Mouse (Mus musculus): Measurements from ENCODE around the gene Gm13290. TPM values are rescaled to one million over a fixed set of nuclear protein-coding genes. Genes with fewer than 3 reads are reported as not detected.

Gm13290 gene
- polyA plus RNA-seq (2014; fragmentation: Illumina TruSeq; extraction: RNeasy Lipid Tissue Mini Kit (QIAGEN cat#74804); ENCODE audit: low read depth, low replicate concordance), result not detected

DNA sequence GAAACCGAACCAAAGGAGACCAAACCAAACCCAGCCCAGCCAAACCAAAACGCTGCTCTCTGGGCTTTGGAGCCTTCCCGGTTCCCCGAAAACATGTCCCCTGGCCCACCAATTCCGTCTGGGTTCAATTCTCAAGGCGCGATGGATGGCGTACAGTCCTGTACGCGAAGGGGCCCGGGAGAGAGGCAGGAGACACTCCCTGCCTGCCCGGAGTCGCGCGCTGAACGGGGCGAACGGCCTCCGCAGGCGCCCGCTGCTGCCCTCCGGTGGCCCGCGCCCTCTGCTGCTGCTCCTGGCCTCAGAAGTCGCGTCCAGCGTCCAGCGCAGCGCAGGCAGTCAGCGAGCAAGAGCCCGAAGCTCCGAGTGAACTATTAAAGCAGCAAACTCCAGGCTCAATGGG lies at the start of gene Gm13290:
Gm13290 (plus strand) TSS at position 301 of the 400 bp plus-strand sequence.

GRCm38 (mm10) chr4:88754818-88755340 lies 18.8 kb upstream of the Gm13290 start, which contains the start of gene Gm13271:
Gene Gm13271, plus strand, starts transcription at chr4:88754868.

GRCm38 (mm10) chr4:88759610-88760268 lies 13.9 kb upstream of the Gm13290 start, which contains the start of gene Gm13283:
Gene Gm13283, plus strand, starts transcription at chr4:88760119.

DNA sequence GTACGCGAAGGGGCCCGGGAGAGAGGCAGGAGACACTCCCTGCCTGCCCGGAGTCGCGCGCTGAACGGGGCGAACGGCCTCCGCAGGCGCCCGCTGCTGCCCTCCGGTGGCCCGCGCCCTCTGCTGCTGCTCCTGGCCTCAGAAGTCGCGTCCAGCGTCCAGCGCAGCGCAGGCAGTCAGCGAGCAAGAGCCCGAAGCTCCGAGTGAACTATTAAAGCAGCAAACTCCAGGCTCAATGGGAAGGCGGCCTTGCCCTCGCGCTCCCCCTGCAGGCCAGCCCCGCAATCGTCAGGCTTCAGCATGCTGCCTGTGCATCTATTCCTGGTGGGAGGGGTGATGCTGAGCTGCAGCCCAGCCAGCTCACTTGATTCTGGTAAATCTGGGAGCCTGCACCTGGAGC lies 3.0 kb downstream of the Gm13290 start, which contains the start of gene Gm13289:
Gm13289 (plus strand) TSS at position 301 of the 400 bp plus-strand sequence.

GRCm38 (mm10) chr4:88779550-88779949 lies 5.9 kb downstream of the Gm13290 start, which contains the start of gene Gm13272:
Gene Gm13272, plus strand, starts transcription at chr4:88779850.

DNA sequence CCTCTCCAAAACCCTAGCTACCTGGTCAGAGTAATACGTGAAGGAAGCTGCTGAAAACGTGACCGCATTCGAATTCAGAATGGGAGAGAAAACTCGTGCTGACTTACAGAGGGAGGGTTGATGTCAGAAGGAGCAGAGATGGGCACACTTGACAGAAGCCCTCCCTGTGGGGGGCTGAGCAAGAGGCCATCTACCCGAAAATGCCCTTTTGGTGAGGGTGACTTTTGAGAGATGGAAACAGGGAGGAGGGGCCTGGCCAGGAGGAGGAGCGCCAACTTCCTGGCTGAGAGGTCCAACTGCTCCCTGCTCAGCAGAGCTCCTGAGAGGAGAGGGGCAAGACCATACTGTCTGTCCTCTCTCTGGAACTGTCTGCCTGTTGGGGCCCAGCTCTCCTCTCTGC lies 8.2 kb downstream of the Gm13290 start, which contains the start of gene Ifnz:
Ifnz (plus strand) TSS at position 301 of the 400 bp plus-strand sequence.

GRCm38 (mm10) chr4:88785409-88785808 lies 11.8 kb downstream of the Gm13290 start, which contains the start of gene Gm13276:
Gene Gm13276, plus strand, starts transcription at chr4:88785709.

DNA sequence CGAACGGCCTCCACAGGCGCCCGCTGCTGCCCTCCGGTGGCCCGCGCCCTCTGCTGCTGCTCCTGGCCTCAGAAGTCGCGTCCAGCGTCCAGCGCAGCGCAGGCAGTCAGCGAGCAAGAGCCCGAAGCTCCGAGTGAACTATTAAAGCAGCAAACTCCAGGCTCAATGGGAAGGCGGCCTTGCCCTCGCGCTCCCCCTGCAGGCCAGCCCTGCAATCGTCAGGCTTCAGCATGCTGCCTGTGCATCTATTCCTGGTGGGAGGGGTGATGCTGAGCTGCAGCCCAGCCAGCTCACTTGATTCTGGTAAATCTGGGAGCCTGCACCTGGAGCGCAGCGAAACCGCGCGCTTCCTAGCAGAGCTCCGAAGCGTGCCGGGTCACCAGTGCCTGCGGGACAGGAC lies 14.8 kb downstream of the Gm13290 start, which contains the start of gene Gm13277:
Gm13277 (plus strand) TSS at position 231 of the 400 bp plus-strand sequence.

DNA sequence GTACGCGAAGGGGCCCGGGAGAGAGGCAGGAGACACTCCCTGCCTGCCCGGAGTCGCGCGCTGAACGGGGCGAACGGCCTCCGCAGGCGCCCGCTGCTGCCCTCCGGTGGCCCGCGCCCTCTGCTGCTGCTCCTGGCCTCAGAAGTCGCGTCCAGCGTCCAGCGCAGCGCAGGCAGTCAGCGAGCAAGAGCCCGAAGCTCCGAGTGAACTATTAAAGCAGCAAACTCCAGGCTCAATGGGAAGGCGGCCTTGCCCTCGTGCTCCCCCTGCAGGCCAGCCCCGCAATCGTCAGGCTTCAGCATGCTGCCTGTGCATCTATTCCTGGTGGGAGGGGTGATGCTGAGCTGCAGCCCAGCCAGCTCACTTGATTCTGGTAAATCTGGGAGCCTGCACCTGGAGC lies 17.6 kb downstream of the Gm13290 start, which contains the start of gene Gm13278:
Gm13278 (plus strand) TSS at position 301 of the 400 bp plus-strand sequence.

GRCm38 (mm10) chr4:88793936-88794675 lies 20.5 kb downstream of the Gm13290 start, which contains the start of gene Gm13275:
Gene Gm13275, plus strand, starts transcription at chr4:88794487.

DNA sequence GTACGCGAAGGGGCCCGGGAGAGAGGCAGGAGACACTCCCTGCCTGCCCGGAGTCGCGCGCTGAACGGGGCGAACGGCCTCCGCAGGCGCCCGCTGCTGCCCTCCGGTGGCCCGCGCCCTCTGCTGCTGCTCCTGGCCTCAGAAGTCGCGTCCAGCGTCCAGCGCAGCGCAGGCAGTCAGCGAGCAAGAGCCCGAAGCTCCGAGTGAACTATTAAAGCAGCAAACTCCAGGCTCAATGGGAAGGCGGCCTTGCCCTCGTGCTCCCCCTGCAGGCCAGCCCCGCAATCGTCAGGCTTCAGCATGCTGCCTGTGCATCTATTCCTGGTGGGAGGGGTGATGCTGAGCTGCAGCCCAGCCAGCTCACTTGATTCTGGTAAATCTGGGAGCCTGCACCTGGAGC lies 23.5 kb downstream of the Gm13290 start, which contains the start of gene Gm13279:
Gm13279 (plus strand) TSS at position 301 of the 400 bp plus-strand sequence.

GRCm38 (mm10) chr4:88799365-88799764 lies 25.7 kb downstream of the Gm13290 start, which contains the start of gene Gm13285:
Gene Gm13285, plus strand, starts transcription at chr4:88799665.

GRCm38 (mm10) chr4:88802954-88803353 lies 29.3 kb downstream of the Gm13290 start, which contains the start of gene Gm13287:
Gene Gm13287, plus strand, starts transcription at chr4:88803254.

DNA sequence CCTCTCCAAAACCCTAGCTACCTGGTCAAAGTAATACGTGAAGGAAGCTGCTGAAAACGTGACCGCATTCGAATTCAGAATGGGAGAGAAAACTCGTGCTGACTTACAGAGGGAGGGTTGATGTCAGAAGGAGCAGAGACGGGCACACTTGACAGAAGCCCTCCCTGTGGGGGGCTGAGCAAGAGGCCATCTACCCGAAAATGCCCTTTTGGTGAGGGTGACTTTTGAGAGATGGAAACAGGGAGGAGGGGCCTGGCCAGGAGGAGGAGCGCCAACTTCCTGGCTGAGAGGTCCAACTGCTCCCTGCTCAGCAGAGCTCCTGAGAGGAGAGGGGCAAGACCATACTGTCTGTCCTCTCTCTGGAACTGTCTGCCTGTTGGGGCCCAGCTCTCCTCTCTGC lies 31.6 kb downstream of the Gm13290 start, which contains the start of gene Gm13288:
Gm13288 (plus strand) TSS at position 301 of the 400 bp plus-strand sequence.

DNA sequence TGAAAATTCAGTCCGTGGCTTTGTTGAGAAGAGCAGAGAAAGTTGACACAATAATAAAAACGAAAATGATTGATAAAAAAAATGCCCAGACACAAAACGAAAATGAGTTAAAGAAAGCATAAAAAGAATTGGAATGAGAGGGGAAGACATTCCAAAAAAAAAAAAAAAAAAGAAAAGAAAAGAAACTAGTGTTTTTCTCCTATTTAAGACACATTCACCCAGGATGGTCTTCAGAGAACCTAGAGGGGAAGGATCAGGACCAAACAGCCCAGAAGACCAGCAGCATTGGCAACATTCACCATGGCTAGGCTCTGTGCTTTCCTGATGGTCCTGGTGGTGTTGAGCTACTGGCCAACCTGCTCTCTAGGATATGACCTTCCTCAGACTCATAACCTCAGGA lies 42.3 kb downstream of the Gm13290 start, which contains the start of gene Ifna7:
Ifna7 (plus strand) TSS at position 301 of the 400 bp plus-strand sequence.

DNA sequence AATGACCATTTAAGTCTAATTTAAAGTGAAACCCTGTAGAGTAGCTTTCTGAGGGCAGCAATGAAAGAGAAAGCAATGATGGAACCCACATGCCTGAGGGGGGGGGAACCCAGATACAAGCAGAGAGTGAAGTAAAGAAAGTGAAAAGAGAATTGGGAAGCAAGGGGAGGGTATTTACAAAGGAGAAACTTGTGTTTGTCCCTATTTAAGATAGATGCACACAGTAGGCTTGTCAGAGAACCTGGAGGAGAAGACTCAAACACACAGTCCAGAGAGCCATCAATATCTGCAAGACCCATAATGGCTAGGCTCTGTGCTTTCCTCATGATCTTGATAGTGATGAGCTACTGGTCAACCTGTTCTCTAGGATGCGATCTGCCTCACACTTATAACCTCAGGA lies 46.0 kb downstream of the Gm13290 start, which contains the start of gene Ifna11:
Ifna11 (plus strand) TSS at position 301 of the 400 bp plus-strand sequence.

Other genes starting within 250 kb of the Gm13290 start
- not detected for gene Ifna15, start 215.6 kb upstream of the Gm13290 start, polyA plus RNA-seq (2014; fragmentation: Illumina TruSeq; extraction: RNeasy Lipid Tissue Mini Kit (QIAGEN cat#74804); ENCODE audit: low read depth, low replicate concordance)
- not detected for gene Ifna14, start 202.0 kb upstream of the Gm13290 start, polyA plus RNA-seq (2014; fragmentation: Illumina TruSeq; extraction: RNeasy Lipid Tissue Mini Kit (QIAGEN cat#74804); ENCODE audit: low read depth, low replicate concordance)
- not detected for gene Ifna9, start 181.4 kb upstream of the Gm13290 start, polyA plus RNA-seq (2014; fragmentation: Illumina TruSeq; extraction: RNeasy Lipid Tissue Mini Kit (QIAGEN cat#74804); ENCODE audit: low read depth, low replicate concordance)
- not detected for gene Ifna12, start 170.5 kb upstream of the Gm13290 start, polyA plus RNA-seq (2014; fragmentation: Illumina TruSeq; extraction: RNeasy Lipid Tissue Mini Kit (QIAGEN cat#74804); ENCODE audit: low read depth, low replicate concordance)
- not detected for gene C87499, start 139.4 kb upstream of the Gm13290 start, polyA plus RNA-seq (2014; fragmentation: Illumina TruSeq; extraction: RNeasy Lipid Tissue Mini Kit (QIAGEN cat#74804); ENCODE audit: low read depth, low replicate concordance)
- not detected for gene Ifna13, start 129.4 kb upstream of the Gm13290 start, polyA plus RNA-seq (2014; fragmentation: Illumina TruSeq; extraction: RNeasy Lipid Tissue Mini Kit (QIAGEN cat#74804); ENCODE audit: low read depth, low replicate concordance)
- gene Ifna16, start 96.9 kb upstream of the Gm13290 start, polyA plus RNA-seq (2014; fragmentation: Illumina TruSeq; extraction: RNeasy Lipid Tissue Mini Kit (QIAGEN cat#74804); ENCODE audit: low read depth, low replicate concordance), result not detected
- not detected for gene Ifna2, start 89.9 kb upstream of the Gm13290 start, polyA plus RNA-seq (2014; fragmentation: Illumina TruSeq; extraction: RNeasy Lipid Tissue Mini Kit (QIAGEN cat#74804); ENCODE audit: low read depth, low replicate concordance)
- not detected for gene Ifnab, start 82.5 kb upstream of the Gm13290 start, polyA plus RNA-seq (2014; fragmentation: Illumina TruSeq; extraction: RNeasy Lipid Tissue Mini Kit (QIAGEN cat#74804); ENCODE audit: low read depth, low replicate concordance)
- not detected for gene Gm26566, start 52.0 kb upstream of the Gm13290 start, polyA plus RNA-seq (2014; fragmentation: Illumina TruSeq; extraction: RNeasy Lipid Tissue Mini Kit (QIAGEN cat#74804); ENCODE audit: low read depth, low replicate concordance)
- gene Klhl9, start 51.4 kb upstream of the Gm13290 start, polyA plus RNA-seq (2014; fragmentation: Illumina TruSeq; extraction: RNeasy Lipid Tissue Mini Kit (QIAGEN cat#74804); ENCODE audit: low read depth, low replicate concordance), result 44.7 TPM
- gene Gm13271, start 19.0 kb upstream of the Gm13290 start, polyA plus RNA-seq (2014; fragmentation: Illumina TruSeq; extraction: RNeasy Lipid Tissue Mini Kit (QIAGEN cat#74804); ENCODE audit: low read depth, low replicate concordance), result not detected
- not detected for gene Gm13283, start 13.7 kb upstream of the Gm13290 start, polyA plus RNA-seq (2014; fragmentation: Illumina TruSeq; extraction: RNeasy Lipid Tissue Mini Kit (QIAGEN cat#74804); ENCODE audit: low read depth, low replicate concordance)
- gene Gm13289, start 3.1 kb downstream of the Gm13290 start, polyA plus RNA-seq (2014; fragmentation: Illumina TruSeq; extraction: RNeasy Lipid Tissue Mini Kit (QIAGEN cat#74804); ENCODE audit: low read depth, low replicate concordance), result not detected
- gene Gm13272, start 6.0 kb downstream of the Gm13290 start, polyA plus RNA-seq (2014; fragmentation: Illumina TruSeq; extraction: RNeasy Lipid Tissue Mini Kit (QIAGEN cat#74804); ENCODE audit: low read depth, low replicate concordance), result not detected
- not detected for gene Ifnz, start 8.3 kb downstream of the Gm13290 start, polyA plus RNA-seq (2014; fragmentation: Illumina TruSeq; extraction: RNeasy Lipid Tissue Mini Kit (QIAGEN cat#74804); ENCODE audit: low read depth, low replicate concordance)
- not detected for gene Gm13276, start 11.9 kb downstream of the Gm13290 start, polyA plus RNA-seq (2014; fragmentation: Illumina TruSeq; extraction: RNeasy Lipid Tissue Mini Kit (QIAGEN cat#74804); ENCODE audit: low read depth, low replicate concordance)
- not detected for gene Gm13277, start 14.8 kb downstream of the Gm13290 start, polyA plus RNA-seq (2014; fragmentation: Illumina TruSeq; extraction: RNeasy Lipid Tissue Mini Kit (QIAGEN cat#74804); ENCODE audit: low read depth, low replicate concordance)
- gene Gm13278, start 17.7 kb downstream of the Gm13290 start, polyA plus RNA-seq (2014; fragmentation: Illumina TruSeq; extraction: RNeasy Lipid Tissue Mini Kit (QIAGEN cat#74804); ENCODE audit: low read depth, low replicate concordance), result not detected
- gene Gm13275, start 20.7 kb downstream of the Gm13290 start, polyA plus RNA-seq (2014; fragmentation: Illumina TruSeq; extraction: RNeasy Lipid Tissue Mini Kit (QIAGEN cat#74804); ENCODE audit: low read depth, low replicate concordance), result not detected
- gene Gm13279, start 23.6 kb downstream of the Gm13290 start, polyA plus RNA-seq (2014; fragmentation: Illumina TruSeq; extraction: RNeasy Lipid Tissue Mini Kit (QIAGEN cat#74804); ENCODE audit: low read depth, low replicate concordance), result not detected
- not detected for gene Gm13285, start 25.8 kb downstream of the Gm13290 start, polyA plus RNA-seq (2014; fragmentation: Illumina TruSeq; extraction: RNeasy Lipid Tissue Mini Kit (QIAGEN cat#74804); ENCODE audit: low read depth, low replicate concordance)
- not detected for gene Gm13287, start 29.4 kb downstream of the Gm13290 start, polyA plus RNA-seq (2014; fragmentation: Illumina TruSeq; extraction: RNeasy Lipid Tissue Mini Kit (QIAGEN cat#74804); ENCODE audit: low read depth, low replicate concordance)
- gene Gm13288, start 31.7 kb downstream of the Gm13290 start, polyA plus RNA-seq (2014; fragmentation: Illumina TruSeq; extraction: RNeasy Lipid Tissue Mini Kit (QIAGEN cat#74804); ENCODE audit: low read depth, low replicate concordance), result not detected
- not detected for gene Ifna7, start 42.4 kb downstream of the Gm13290 start, polyA plus RNA-seq (2014; fragmentation: Illumina TruSeq; extraction: RNeasy Lipid Tissue Mini Kit (QIAGEN cat#74804); ENCODE audit: low read depth, low replicate concordance)
- not detected for gene Ifna11, start 46.1 kb downstream of the Gm13290 start, polyA plus RNA-seq (2014; fragmentation: Illumina TruSeq; extraction: RNeasy Lipid Tissue Mini Kit (QIAGEN cat#74804); ENCODE audit: low read depth, low replicate concordance)
- gene Ifna6, start 53.6 kb downstream of the Gm13290 start, polyA plus RNA-seq (2014; fragmentation: Illumina TruSeq; extraction: RNeasy Lipid Tissue Mini Kit (QIAGEN cat#74804); ENCODE audit: low read depth, low replicate concordance), result not detected
- gene Ifna5, start 61.7 kb downstream of the Gm13290 start, polyA plus RNA-seq (2014; fragmentation: Illumina TruSeq; extraction: RNeasy Lipid Tissue Mini Kit (QIAGEN cat#74804); ENCODE audit: low read depth, low replicate concordance), result not detected
- not detected for gene Ifna4, start 68.0 kb downstream of the Gm13290 start, polyA plus RNA-seq (2014; fragmentation: Illumina TruSeq; extraction: RNeasy Lipid Tissue Mini Kit (QIAGEN cat#74804); ENCODE audit: low read depth, low replicate concordance)
- not detected for gene Ifna1, start 76.3 kb downstream of the Gm13290 start, polyA plus RNA-seq (2014; fragmentation: Illumina TruSeq; extraction: RNeasy Lipid Tissue Mini Kit (QIAGEN cat#74804); ENCODE audit: low read depth, low replicate concordance)
- gene Ifne, start 106.4 kb downstream of the Gm13290 start, polyA plus RNA-seq (2014; fragmentation: Illumina TruSeq; extraction: RNeasy Lipid Tissue Mini Kit (QIAGEN cat#74804); ENCODE audit: low read depth, low replicate concordance), result not detected

Data from heart, adult 10 weeks (tissue).